Mouse (Mus musculus): ENCODE data around the gene S100a7a.

Gene S100a7a

GRCm38 (mm10) chr3:90653717-90654116 is at the start of gene S100a7a:
Gene S100a7a (plus strand): TSS chr3:90654017.
- no peak for DNase-seq (ENCODE audit: low spot score in 2 of 2)

DNA sequence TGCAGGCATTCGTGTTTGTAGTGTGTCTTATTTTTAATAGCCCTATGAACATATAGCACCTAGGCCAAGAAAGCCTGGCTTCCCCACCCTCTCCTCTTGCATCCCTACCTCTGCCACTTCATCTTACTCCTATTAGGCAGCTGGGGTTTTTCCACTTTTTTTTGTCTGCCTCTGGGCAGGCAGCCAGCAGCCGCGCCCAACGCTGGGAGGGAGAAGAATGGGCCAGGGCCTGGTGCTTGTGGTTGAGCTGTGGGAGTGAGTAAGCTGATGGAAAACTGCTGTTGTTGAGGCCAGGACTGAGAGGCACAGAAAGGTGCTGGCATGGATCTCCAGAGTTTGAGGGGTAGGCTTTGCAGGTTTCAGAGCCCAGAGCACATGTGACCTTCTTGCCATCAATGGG is 49.4 kb upstream of the S100a7a start:
- DNase-seq (ENCODE audit: low spot score in 2 of 2) = peak; percentile 32 to 48

GRCm38 (mm10) chr3:90605049-90605448 is 48.8 kb upstream of the S100a7a start:
- DNase-seq (ENCODE audit: low spot score in 2 of 2) = no peak

DNA sequence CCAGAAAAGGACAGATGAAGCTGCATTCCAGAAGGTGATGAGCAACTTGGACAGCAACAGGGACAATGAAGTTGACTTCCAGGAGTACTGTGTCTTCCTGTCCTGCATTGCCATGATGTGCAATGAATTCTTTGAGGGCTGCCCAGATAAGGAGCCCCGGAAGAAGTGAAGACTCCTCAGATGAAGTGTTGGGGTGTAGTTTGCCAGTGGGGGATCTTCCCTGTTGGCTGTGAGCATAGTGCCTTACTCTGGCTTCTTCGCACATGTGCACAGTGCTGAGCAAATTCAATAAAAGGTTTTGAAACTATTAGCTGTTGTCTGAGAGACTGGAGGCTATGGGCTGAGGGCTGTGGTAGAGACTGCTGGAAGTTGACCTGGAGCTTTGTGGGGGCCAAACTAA is 48.1 kb upstream of the S100a7a start:
- no peak for DNase-seq (ENCODE audit: low spot score in 2 of 2)

- no peak for DNase-seq (ENCODE audit: low spot score in 2 of 2)
These were observed 47.6 kb upstream of the S100a7a start for GRCm38 (mm10) chr3:90606185-90606584.

DNA sequence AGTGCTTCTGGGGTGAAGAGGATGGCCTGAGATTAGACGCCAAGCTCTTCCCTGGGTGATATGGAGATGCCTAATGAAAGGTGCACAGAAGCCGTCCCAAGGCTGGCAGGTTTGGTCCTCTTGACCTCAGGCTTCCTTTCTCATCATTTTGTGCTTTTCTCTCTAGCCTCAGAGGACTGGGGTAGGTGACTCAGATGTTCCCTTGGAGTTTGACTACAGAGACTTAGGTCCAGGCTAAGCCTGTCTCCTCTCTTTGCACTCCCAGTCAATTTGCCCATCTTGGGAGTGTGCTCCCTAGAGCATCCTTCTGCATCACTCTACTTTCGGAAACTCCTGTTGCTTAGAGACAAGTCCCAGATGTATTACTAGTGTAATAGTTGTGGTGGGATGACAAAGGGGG is 46.5 kb upstream of the S100a7a start:
- DNase-seq (ENCODE audit: low spot score in 2 of 2) = no peak

GRCm38 (mm10) chr3:90608223-90608622 is 45.6 kb upstream of the S100a7a start, which contains the start of gene S100a5:
Gene S100a5 (plus strand): TSS chr3:90608523.
- no peak for DNase-seq (ENCODE audit: low spot score in 2 of 2)

DNA sequence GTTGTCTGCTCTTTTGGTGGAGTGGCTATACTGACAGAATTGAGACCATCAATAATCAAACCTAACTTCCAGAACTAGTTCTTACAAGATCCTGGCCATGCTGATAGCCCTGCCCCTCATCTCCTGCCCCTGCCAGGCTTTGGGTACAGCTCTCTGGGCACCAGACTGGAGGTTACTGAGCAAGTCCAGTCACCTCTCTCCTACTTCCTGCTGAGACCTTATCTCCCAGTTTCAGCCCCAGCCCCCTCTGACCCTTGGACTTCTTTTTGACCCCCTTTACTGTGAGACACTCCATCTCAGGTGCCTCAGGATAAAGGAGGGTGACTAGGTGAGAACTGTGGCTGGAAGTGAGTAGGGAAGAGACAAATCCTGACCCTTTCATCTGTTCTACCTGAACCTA is 44.7 kb upstream of the S100a7a start:
- DNase-seq (ENCODE audit: low spot score in 2 of 2) = no peak

- no peak for DNase-seq (ENCODE audit: low spot score in 2 of 2)
These were observed 42.3 kb upstream of the S100a7a start for GRCm38 (mm10) chr3:90611494-90611893.

GRCm38 (mm10) chr3:90612061-90612460 is 41.8 kb upstream of the S100a7a start:
- DNase-seq (ENCODE audit: low spot score in 2 of 2) = peak; percentile 26 to 51

GRCm38 (mm10) chr3:90612728-90613291 is 41.0 kb upstream of the S100a7a start, which contains the start of gene S100a6:
Gene S100a6 (plus strand): TSS chr3:90612882.
- DNase-seq (ENCODE audit: low spot score in 2 of 2) = peak; percentile 82 to 86

DNA sequence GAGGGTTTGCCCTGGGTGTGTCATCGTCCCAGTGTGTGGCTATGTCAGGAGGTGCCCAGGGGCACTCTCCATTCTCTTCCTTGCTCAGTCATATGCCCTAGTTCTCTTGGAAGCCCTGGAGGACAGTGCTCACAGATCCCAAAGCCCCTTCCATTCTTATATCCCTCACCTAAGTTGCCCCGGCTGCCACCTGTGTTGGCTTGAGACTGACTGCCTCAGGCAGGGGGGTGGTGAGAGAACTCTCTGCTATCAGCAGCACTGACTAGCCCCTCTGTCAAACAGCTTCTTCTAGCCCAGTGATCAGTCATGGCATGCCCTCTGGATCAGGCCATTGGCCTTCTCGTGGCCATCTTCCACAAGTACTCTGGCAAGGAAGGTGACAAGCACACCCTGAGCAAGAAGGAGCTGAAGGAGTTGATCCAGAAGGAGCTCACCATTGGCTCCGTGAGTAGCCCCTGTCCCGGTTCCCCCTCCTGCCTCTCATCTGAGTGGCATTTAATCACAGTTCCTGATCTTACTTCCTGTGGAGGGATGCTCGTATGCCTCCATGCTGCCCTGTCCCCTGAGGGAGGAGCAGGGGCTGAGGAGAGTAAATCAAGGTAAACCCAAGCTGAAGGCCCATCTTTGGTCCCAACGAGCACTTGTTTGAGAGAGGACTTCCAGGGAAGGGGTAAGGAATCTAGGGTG is 40.2 kb upstream of the S100a7a start:
- DNase-seq (ENCODE audit: low spot score in 2 of 2) = peak in 1 of 2 experiments; percentile 24

- no peak for DNase-seq (ENCODE audit: low spot score in 2 of 2)
These were observed 39.7 kb upstream of the S100a7a start for GRCm38 (mm10) chr3:90614148-90614530.

DNA sequence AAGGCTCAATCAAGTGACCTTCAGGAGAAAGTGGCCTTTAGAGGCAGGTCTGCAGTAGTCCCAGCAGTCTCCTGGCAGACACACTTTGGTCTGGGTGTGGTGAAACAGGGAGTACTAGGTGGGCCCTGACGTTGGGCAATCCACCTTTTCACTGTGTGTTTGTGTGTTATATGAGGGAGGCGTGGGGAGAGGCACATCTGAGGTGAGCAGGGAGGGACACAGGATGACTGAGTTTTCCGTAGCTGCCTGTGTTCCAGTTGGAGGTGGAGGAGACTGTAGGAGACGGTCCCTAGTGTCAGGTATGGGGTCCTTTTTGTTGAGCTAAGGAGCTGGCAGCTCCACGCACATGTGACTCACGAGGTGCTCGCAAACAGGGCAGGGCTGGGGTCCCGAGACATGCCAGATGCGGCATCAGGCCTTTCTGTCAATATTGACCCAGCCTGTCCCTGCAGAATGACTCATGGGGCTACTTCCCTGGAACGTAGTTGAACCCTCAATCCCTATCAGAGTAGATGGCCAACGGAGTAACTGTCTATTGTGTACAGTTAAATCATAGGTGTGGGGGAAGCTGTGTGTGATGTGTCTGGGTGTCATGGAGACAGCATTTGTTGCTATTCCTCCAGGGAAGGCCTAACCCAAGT is 39.1 kb upstream of the S100a7a start:
- no peak for DNase-seq (ENCODE audit: low spot score in 2 of 2)

DNA sequence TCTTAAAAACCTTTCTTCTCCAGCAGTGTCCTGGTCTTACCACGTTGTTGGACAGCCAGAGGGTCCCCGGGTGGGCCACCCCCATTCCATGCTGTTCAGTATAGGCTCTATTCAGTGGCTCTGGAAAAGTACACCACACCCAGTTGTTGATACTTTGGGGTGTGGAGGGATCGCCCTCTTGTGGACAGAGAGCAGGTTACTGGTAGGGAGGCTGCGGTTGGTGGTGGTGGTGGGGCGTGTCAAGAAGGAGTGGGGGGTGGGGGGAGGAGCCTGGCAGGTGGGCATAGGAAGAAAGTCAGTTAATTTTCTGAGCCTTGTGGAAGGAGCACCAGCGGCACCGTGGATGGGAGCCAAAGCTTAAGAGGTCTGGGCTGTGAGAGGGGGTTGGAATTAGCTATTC is 38.4 kb upstream of the S100a7a start:
- DNase-seq (ENCODE audit: low spot score in 2 of 2) = peak; percentile 70 to 79

- DNase-seq (ENCODE audit: low spot score in 2 of 2) = no peak
These were observed 37.9 kb upstream of the S100a7a start for GRCm38 (mm10) chr3:90615911-90616310.

DNA sequence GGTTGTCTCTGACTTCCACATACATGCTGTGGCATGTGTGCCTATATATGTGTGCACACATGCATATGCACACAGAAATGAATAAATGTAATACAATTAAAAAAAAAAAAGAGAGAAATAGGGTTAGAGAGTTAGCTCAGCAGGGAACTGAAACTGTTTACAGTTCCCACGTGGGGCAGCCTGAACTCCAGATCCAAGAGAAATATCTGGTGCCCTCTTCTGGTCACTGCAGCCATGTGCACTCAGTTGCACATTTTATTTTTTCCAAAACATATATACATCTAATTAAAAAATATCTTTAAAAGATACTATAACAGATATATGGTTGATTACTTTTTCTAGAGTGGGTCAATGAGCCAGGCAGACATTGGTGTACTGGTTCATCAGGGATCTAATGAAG is 36.2 kb upstream of the S100a7a start:
- DNase-seq (ENCODE audit: low spot score in 2 of 2) = no peak

DNA sequence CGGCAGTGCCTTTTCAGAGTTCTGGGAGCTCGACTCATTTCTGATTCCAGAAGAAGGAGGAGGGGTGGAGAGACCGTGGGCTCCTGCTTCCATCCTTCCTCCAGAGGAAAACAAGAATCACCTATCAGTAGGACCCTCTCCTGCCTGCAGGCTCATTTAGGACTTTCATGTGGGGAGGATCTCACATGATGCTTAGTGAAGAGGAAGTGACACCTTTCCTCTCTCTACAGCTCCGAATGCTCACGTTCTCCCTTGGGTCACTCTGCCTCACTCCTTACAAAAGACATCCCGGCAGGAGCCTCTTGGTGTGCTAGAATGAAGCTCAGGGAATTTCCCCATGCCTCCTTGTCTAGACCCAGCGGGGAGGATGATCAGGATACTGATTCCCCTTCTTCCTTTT is 32.3 kb upstream of the S100a7a start:
- DNase-seq (ENCODE audit: low spot score in 2 of 2) = no peak

GRCm38 (mm10) chr3:90623435-90624071 is 30.3 kb upstream of the S100a7a start:
- no peak for DNase-seq (ENCODE audit: low spot score in 2 of 2)

DNA sequence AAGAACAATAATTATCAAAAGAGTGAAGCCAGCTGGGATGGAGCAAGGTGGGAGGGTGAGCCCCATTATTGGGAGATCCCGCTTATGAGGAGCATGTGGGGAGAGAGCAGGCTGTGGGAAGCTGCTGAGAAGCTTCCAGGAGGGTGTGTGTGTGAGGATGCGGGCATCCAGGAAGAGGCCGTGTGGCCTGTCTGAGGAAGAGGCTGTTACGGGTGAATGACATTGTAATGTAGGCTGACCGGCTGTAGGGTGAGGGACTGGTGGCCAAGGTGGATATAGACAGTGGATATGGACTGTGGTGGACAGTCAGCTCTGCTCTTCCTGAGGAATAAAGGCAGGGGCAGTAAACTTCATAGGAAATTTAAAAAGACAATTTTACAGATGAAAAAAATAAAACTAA is 28.3 kb upstream of the S100a7a start:
- DNase-seq (ENCODE audit: low spot score in 2 of 2) = no peak

- DNase-seq (ENCODE audit: low spot score in 2 of 2) = no peak
These were observed 27.4 kb upstream of the S100a7a start for GRCm38 (mm10) chr3:90626266-90627021.

DNA sequence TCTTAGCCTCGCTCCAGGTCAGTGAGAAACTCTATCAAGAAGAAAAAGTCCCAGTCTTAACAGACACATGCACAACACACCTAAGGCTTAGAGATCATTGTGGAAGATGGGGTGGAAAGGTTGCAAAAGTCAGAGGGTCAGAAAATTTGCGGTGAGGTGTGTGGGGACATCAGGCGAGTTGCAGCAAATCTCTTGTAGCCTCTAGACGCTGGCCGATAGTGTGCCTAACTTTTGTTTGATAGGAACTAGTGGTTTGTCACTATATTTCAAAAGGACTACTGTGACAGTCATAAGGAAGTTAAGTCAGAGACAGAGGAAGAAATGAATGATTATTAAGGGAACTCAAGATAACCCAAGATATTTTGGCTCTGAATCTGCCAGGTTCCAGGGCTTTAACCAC is 26.5 kb upstream of the S100a7a start:
- no peak for DNase-seq (ENCODE audit: low spot score in 2 of 2)
